Mouse (Mus musculus) lung, postnatal 0 days (tissue): ENCODE measurements around the gene Zfp324. TPM values are rescaled to one million over a fixed set of nuclear protein-coding genes. Genes with fewer than 3 reads are reported as not detected.

Experiments
- ATAC-seq: fragments of 200-750 bp; cut with Nextera tagmentation; 2 replicates; pipeline ENCODE4 v1.8.0; 2017; ENCODE audit warnings: moderate library complexity
- DNase-seq: peaks from one replicate; pipeline ENCODE4 v3.0.0-alpha.2; 2016; ENCODE audit warnings: low spot score
- H3K27ac ChIP-seq: fragments of 300-500 bp; sonication (generic); 2 replicates; pipeline ENCODE4 v1.5.1; 2014; ENCODE audit warnings: antibody characterized with exemption, mild to moderate bottlenecking, low read length, mixed read lengths
- H3K27me3 ChIP-seq: fragments of 300-500 bp; sonication (generic); replicated peaks from 2 replicates; pipeline ENCODE4 v1.6.1; 2014; ENCODE audit warnings: low read length, mixed read lengths; ENCODE audit not compliant: insufficient read depth
- H3K36me3 ChIP-seq: fragments of 300-500 bp; sonication (generic); 2 replicates; pipeline ENCODE4 v1.6.1; 2014; ENCODE audit warnings: low read length, mixed read lengths; ENCODE audit not compliant: insufficient read depth
- H3K4me1 ChIP-seq: fragments of 300-500 bp; sonication (generic); 2 replicates; pipeline ENCODE4 v1.6.1; 2014; ENCODE audit warnings: antibody characterized with exemption, low read depth, low read length, mixed read lengths; ENCODE audit not compliant: insufficient read depth
- H3K4me2 ChIP-seq: fragments of 300-500 bp; sonication (generic); replicated peaks from 2 replicates; pipeline ENCODE4 v1.6.1; 2014; ENCODE audit warnings: low read depth, mild to moderate bottlenecking, low read length, moderate library complexity, mixed read lengths
- H3K4me3 ChIP-seq: fragments of 300-500 bp; sonication (generic); 2 replicates; pipeline ENCODE4 v1.5.1; 2014; ENCODE audit warnings: low read depth, low read length
- H3K9ac ChIP-seq: fragments of 300-500 bp; sonication (generic); replicated peaks from 2 replicates; pipeline ENCODE4 v1.6.1; 2014; ENCODE audit warnings: low read depth, mild to moderate bottlenecking
- H3K9me3 ChIP-seq: fragments of 300-500 bp; sonication (generic); 2 replicates; pipeline ENCODE4 v1.6.1; 2016; ENCODE audit warnings: low read length, mixed read lengths
- CTCF ChIP-seq: IDR thresholded peaks from 2 replicates; pipeline ENCODE4 v1.5.1; 2016; ENCODE audit warnings: antibody characterized with exemption, mild to moderate bottlenecking
- EP300 ChIP-seq: IDR thresholded peaks from 2 replicates; pipeline ENCODE4 v1.6.1; 2016; ENCODE audit warnings: antibody characterized with exemption, mild to moderate bottlenecking, control low read depth
- WGBS: fragments of 180-500 bp; shearing (Covaris S2); extraction: QIAGEN DNeasy Blood & Tissue Kit; methylation state at CpG from one replicate; pipeline ENCODE4 v1.1.7; 2014; 5-methylcytosine and 5-hydroxymethylcytosine counted together
- polyA plus RNA-seq: library from polyadenylated mRNA; unstranded; fragments of >200 nt; fragmentation: Nextera tagmentation; extraction: Ambion mirVana; gene quantifications from 2 replicates; pipeline ENCODE4 v1.2.1, GENCODE M21; 2015

The Zfp324 gene
- polyA plus RNA-seq, 1 experiment from 2014 or later, result 5.7 TPM

DNA sequence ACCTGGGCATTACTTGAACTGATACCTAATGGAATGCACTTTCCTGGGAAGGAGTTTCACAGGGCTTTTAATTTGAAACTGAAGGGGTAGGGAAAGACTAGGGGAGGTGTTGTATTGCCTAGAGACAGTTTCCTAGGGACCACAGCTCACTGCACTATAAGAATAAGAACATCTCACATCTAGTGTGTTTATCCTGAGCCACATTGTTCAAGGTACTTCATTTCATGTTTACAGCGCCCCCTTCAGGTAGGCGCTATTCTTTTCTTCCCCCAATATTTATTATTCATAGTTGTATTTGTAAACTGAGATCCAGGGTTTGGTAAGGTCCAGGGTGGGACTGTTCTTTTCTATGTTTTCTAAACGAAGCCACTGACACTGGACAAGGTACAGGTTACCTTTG is 26.6 kb downstream of the Zfp324 start:
- Histone ChIP-seq H3K27me3 (no peaks in the 10 kb centered on the region), H3K4me2 (no peak overlapping the region), H3K27ac (no peak overlapping the region), H3K4me1 (no peaks in the 10 kb centered on the region), H3K9ac (no peak overlapping the region), H3K4me3 (no peak overlapping the region), H3K36me3 (no peaks in the 10 kb centered on the region), H3K9me3 (no peaks in the 10 kb centered on the region)
- 4% methylated on average over 3 of the region's 3 CpGs for WGBS
- TF ChIP-seq EP300, result no peak
- peak; percentile 69 for TF ChIP-seq CTCF
- DNase-seq, result peak; percentile 71
- peak; percentile 68 for ATAC-seq

DNA sequence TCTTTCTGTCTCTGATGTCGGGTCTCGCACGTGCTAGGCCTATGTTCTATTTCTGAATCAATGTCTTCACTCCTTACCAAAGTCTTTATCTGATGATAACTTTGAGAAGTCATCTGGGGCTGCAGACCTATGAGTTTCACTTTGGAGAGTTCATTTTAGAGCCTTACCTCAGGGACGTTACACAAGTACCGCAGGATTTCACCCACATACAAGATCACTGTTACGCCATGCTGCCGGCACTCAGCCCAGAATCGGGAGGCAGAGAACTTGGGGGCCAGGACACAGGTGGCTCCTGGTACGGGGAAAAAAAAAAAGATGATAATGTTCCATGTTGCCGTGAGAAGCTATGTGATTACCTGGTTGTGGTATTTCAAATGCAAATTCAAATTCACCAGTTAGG is 27.5 kb downstream of the Zfp324 start:
- WGBS, result 85% methylated on average over 10 of the region's 10 CpGs
- no peak overlapping the region for H3K27ac ChIP-seq
- no peaks in the 10 kb centered on the region for H3K36me3 ChIP-seq
- H3K9ac ChIP-seq, result no peak overlapping the region
- H3K4me2 ChIP-seq, result no peak overlapping the region
- DNase-seq (no peak), ATAC-seq (no peak)
- H3K9me3 ChIP-seq, result no peaks in the 10 kb centered on the region
- H3K4me1 ChIP-seq, result no peaks in the 10 kb centered on the region
- TF ChIP-seq EP300, result no peak
- no peak for TF ChIP-seq CTCF
- H3K4me3 ChIP-seq, result no peak overlapping the region
- H3K27me3 ChIP-seq, result no peaks in the 10 kb centered on the region

DNA sequence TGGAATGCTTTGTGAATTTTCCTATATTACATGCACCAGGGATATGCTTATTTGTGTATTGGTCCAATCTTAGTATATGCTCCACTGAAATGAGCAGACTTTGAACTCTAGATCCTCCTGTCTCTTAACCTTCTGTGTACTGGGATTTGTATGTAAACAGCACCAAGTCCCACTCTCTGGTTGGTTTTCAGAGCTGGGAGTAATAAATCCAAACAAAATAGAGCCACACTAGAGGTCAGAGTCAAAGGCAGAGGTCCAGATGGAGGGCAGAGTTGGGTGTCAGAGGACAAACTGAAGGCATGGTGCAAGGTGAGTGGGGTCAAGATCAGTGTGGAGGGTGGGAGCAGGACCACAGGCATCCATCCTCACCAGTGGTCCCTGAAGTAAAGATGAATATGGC is 30.2 kb downstream of the Zfp324 start:
- no peak overlapping the region for H3K9ac ChIP-seq
- H3K27me3 ChIP-seq, result no peaks in the 10 kb centered on the region
- ATAC-seq (no peak), DNase-seq (no peak)
- H3K4me3 ChIP-seq, result no peak overlapping the region
- H3K9me3 ChIP-seq, result no peaks in the 10 kb centered on the region
- H3K4me2 ChIP-seq, result no peak overlapping the region
- H3K4me1 ChIP-seq, result no peaks in the 10 kb centered on the region
- no peaks in the 10 kb centered on the region for H3K36me3 ChIP-seq
- no peak overlapping the region for H3K27ac ChIP-seq
- no peak for TF ChIP-seq EP300
- no peak for TF ChIP-seq CTCF

DNA sequence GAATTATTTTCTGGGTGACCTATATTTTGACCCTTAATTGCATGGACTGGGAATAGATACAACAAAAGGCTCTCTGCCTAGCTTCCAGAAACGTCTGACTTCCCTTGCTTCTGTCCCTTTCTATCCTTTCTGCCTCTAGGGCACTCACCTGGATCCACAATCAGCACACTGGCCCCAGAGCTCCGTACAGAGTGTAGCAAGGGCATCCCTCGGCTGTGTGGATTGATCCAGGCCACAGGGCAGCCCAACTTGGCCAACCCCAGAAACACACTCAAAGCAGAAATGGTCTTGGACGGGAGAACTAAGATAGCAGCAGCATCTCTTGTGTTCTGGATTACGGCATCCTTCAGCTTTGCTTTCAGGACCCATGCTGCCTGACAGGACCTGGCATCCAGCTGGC is 31.6 kb downstream of the Zfp324 start:
- Histone ChIP-seq H3K9me3 (no peaks in the 10 kb centered on the region), H3K36me3 (no peaks in the 10 kb centered on the region), H3K4me3 (no peak overlapping the region), H3K4me1 (no peaks in the 10 kb centered on the region), H3K9ac (no peak overlapping the region), H3K27me3 (no peaks in the 10 kb centered on the region), H3K4me2 (no peak overlapping the region), H3K27ac (no peak overlapping the region)
- ATAC-seq, result no peak
- TF ChIP-seq CTCF (no peak), EP300 (no peak)
- 66% methylated on average over 5 of the region's 5 CpGs for WGBS
- DNase-seq, result no peak

DNA sequence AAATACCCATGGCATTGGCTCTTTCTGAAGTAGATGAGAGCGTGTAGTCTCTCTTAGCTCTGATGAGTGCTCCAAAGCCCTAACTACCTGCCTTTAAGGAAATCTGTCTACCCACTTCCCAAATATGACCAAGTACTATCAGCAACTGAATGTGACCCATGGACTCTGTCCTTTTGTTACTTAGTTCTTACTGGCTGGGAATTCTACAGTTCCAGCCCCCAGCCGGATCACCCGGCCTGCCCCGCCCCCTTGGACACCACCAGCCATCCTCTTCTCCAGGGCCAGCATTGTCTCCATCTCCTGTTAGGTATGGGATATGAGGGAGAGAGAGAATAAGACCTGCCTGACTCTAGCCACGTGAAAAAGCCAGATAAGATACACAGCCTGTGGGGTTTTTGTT is 32.4 kb downstream of the Zfp324 start, which contains the start of gene Slc27a5:
Gene Slc27a5, minus strand, starts transcription at position 140 of the 400 bp plus-strand sequence.
- H3K36me3 ChIP-seq, result no peaks in the 10 kb centered on the region
- WGBS, result 78% methylated on average over 5 of the region's 5 CpGs
- no peaks in the 10 kb centered on the region for H3K27me3 ChIP-seq
- no peak within 1 kb of the TSS for H3K4me2 ChIP-seq
- TF ChIP-seq CTCF (no peak), EP300 (no peak)
- DNase-seq, result no peak
- no peak within 1 kb of the TSS for H3K27ac ChIP-seq
- ATAC-seq, result no peak
- no peak within 1 kb of the TSS for H3K9ac ChIP-seq
- H3K4me3 ChIP-seq, result no peak within 1 kb of the TSS
- no peaks in the 10 kb centered on the region for H3K4me1 ChIP-seq
- no peaks in the 10 kb centered on the region for H3K9me3 ChIP-seq

DNA sequence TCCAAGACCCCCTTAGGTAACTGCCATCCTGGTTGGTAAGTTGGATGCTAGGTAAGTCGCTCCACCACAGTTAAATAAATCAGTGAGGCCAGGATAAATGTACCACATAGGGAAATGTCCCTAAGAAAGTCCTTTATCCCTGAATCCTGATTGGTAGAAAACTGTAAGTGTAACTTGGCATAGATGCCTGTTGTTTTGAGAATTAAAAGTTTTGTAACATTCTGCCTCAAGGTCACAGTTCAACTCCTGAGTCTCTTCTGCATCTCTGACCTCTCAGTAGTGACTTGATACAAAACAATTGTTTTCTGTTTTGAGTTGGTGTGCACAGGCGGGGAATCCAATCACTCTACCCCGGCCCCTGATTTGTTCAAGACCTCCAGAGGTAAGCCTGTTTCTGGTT is 33.2 kb downstream of the Zfp324 start, which contains the start of gene Trim28:
Gene Trim28, plus strand, starts transcription at position 264 of the 400 bp plus-strand sequence.
- no peak for TF ChIP-seq EP300
- TF ChIP-seq CTCF, result no peak

DNA sequence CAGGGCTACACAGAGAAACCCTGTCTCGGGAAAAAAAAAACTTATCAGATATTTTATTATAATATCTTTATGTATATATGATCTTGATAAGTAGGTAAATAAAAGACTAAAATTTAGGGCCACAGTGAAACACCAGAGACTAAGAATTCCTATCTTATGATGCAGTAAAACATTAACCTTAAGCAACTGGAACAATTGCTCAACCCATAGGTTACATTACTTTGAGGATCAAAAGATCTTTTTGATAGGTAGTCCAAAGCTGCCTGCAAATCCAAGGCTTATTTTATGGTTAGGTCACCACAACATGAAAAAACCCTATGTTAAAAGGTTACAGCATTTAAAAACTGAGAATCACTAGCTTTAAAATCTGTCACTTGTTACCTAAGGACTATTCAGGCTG is 35.9 kb downstream of the Zfp324 start:
- Histone ChIP-seq H3K4me1 (no peaks in the 10 kb centered on the region), H3K9me3 (no peaks in the 10 kb centered on the region), H3K27me3 (no peaks in the 10 kb centered on the region), H3K27ac (no peak overlapping the region), H3K9ac (no peak overlapping the region), H3K4me3 (no peak overlapping the region), H3K4me2 (no peak overlapping the region), H3K36me3 (no peaks in the 10 kb centered on the region)
- ATAC-seq (no peak), DNase-seq (no peak)
- 50% methylated on average over 1 of the region's 1 CpGs for WGBS
- TF ChIP-seq EP300, result no peak
- no peak for TF ChIP-seq CTCF

More for the DNA sequence above, 33.2 kb downstream of the Zfp324 start, which contains the start of gene Trim28:
- 79% methylated on average over 3 of the region's 3 CpGs for WGBS
- Histone ChIP-seq H3K4me1 (no peaks in the 10 kb centered on the region), H3K9ac (no peak within 1 kb of the TSS), H3K4me3 (no peak within 1 kb of the TSS), H3K9me3 (no peaks in the 10 kb centered on the region), H3K4me2 (no peak within 1 kb of the TSS), H3K27ac (no peak within 1 kb of the TSS), H3K27me3 (no peaks in the 10 kb centered on the region), H3K36me3 (no peaks in the 10 kb centered on the region)
- ATAC-seq (no peak), DNase-seq (no peak)
